Mouse (Mus musculus): ENCODE results near the gene Osbpl6.

GRCm38 (mm10) chr2:76490198-76490597, 83.9 kb downstream of the Osbpl6 start:
- no peak for TF ChIP-seq CTCF (IDR thresholded peaks at IDR 0.05; ENCODE audit: insufficient read depth, low read length)
- no peak for TF ChIP-seq POLR2A (IDR thresholded peaks at IDR 0.05; ENCODE audit: borderline replicate concordance, extremely low read depth, low read depth, low read length)
